Mouse (Mus musculus): ENCODE measurements around the gene Myo5c.

Myo5c gene

DNA sequence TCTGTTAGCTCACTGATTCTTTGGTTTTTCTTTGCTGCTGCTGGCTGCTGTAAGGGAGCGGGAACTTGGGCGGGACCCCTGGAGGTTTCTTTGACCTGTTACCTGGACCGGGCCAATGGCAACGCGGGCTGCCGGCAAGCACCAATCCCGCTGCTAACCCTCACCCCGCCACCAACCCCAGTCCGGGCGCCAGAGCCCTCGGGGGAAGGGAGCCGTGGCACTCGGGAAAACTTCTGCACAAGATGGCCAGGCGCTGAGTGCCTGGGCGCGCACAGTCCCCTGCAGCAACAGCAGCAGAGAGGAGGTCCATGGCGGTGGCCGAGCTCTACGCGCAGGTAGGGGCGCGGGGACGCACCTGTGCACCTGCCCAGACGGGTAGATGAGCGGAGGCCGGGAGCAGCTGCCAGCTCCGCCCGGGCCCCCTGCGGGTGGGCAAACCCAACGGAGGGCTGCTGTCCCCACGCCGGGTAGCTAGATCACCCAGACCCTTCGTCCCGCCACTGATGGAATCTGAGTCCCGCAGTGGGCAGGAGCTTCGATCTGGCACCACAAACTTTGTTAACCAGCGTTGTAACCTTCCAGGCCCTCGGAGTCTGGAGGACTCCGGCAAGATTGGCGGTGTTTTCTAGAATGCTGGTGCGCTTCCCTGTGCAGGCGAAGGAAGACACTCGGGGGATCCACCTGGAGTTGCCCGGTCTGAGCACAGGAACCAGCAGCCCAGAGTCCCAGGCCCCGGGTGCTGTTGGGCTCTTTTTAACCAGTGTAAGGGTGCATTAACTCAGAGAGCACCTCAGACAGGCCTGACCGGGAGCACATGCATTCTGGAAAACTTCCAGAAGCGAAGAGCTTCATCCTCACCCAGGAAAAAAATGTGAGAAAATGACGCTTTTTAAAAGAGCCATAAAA lies at the start of gene Myo5c:
Gene Myo5c, plus strand, starts transcription at position 180 of the 906 bp plus-strand sequence.
- no peak for DNase-seq (ENCODE audit: low spot score in 2 of 2)

- DNase-seq (ENCODE audit: low spot score in 2 of 2): no peak
Measured at GRCm38 (mm10) chr9:75187646-75188260, 44.1 kb upstream of the Myo5c start.

GRCm38 (mm10) chr9:75193858-75194257 lies 38.0 kb upstream of the Myo5c start:
- no peak for DNase-seq (ENCODE audit: low spot score in 2 of 2)

DNA sequence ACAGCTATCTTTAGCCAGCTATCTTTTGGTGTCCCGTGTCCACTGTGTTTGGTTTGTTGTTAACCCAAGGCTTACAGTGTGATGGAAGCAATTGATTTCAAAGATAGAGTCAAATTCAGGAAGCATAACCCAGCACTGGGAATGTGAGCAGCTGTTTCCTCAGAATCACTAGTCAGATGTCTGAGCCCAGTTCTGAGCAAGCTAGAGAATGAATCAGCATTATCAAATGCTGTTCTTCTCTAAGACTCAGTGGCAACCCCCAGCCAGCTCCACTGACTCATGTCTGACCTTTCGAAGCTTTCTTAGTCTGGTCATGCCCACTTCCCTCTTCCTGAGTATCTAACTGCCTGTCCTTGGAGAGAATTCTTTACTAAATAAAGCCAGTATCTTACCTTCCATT lies 35.5 kb upstream of the Myo5c start:
- no peak for DNase-seq (ENCODE audit: low spot score in 2 of 2)

DNA sequence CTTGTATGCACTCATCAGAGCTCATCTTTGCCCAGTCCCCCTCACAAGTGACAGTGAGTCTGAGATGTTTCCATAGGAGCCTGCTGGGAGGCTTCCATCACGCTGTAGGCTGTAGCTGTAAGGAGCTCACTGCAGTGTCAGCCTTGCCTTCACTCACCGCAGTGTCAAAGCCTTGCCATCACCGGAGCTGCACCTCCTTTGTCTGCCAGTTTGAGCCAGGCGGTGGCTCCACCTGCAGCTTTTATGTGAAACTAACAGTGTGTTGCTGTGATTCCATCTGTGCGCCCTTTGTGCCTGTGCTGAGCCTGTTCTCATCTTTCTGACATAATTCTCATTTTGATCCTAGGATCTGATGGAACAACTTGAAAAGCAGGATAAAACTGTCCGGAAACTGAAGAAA lies 34.5 kb upstream of the Myo5c start:
- DNase-seq (ENCODE audit: low spot score in 2 of 2): no peak

GRCm38 (mm10) chr9:75201506-75201905 lies 30.3 kb upstream of the Myo5c start:
- no peak for DNase-seq (ENCODE audit: low spot score in 2 of 2)

DNA sequence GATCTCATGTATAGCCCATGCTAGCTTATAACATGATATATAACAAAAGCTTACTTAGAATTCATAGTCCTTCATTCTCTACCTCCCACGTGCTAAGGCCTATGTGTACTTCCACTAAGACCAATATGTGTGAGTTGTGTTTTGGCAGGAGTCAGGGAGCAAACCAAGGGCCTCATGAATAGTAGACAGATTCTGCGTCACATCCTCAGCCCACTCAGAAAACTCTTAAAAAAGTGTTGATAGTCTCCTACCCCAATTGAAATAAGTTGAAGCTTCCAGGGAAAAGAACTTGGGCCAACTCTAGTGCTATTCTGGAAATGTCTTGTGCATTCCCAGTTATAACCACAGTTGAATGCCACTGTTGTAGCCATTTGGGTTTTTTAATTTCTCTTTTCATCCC lies 29.8 kb upstream of the Myo5c start:
- DNase-seq (ENCODE audit: low spot score in 2 of 2): no peak

GRCm38 (mm10) chr9:75209246-75209645 lies 22.6 kb upstream of the Myo5c start:
- no peak for DNase-seq (ENCODE audit: low spot score in 2 of 2)

- DNase-seq (ENCODE audit: low spot score in 2 of 2): no peak
Measured at GRCm38 (mm10) chr9:75210269-75210668, 21.6 kb upstream of the Myo5c start.

- DNase-seq (ENCODE audit: low spot score in 2 of 2): no peak
Measured at GRCm38 (mm10) chr9:75214743-75215413, 16.9 kb upstream of the Myo5c start.

DNA sequence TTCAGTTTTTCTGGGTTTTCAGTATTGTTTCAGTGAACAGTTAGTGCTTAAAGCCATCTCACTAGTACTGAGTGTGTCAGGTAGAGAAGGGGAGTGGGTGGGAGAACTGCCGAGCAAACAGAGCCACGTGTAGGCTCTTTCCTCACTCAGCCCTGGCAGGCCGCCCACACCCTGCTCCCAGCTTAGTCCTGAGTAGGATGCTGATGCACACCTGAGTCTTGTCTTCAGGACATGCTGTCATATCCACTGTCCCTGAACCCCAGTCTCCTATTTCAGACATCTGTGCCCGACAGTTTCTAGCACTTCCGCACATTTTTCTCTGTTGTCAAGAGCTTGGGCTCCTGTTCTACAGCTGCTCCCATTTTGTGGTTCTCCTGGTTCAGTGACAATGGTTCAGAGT lies 11.9 kb upstream of the Myo5c start:
- no peak for DNase-seq (ENCODE audit: low spot score in 2 of 2)

DNA sequence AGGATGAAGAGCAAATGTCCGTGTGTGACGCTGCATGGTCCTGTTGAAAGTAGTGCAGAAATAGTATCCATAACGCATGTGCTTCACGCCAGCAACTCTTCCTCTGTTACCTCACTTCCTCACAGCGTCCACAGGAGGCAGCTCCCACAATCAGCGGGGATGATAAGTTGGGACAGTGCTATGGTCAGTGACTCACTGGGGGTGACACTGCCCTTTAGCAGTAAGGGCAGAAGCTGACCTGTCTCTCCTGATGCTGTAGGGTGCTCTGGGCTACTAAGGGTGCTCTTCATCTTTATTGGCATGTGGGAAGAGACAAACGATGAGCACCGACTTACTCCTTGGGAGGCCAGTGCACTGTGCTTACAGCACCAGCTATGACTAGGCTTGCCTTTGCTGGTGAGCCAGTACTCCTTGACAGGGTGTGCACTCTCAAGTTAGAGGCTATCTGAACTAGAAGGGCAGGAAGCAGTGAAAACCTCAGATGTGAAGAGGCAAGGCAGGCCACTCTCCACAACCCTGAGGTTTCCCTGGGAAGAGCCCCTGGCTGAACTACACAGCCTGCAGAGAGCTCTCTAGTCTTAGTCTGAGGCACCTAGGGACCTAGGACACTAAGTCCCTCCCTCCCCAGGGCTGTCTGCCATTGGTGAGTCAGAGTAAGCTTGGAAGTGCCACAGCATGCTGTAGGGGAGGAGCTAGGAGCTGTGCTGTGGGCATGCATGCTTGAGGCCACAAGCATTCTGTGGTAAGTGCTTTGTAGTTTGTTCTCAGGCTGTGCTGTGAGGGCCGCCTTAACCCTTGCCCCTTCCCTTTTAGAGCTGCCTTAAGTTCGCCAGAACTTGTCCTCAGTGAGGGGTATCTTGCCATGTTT lies 10.2 kb upstream of the Myo5c start:
- DNase-seq (ENCODE audit: low spot score in 2 of 2): no peak

- DNase-seq (ENCODE audit: low spot score in 2 of 2): no peak
Measured at GRCm38 (mm10) chr9:75232860-75233259, 1.0 kb downstream of the Myo5c start.

DNA sequence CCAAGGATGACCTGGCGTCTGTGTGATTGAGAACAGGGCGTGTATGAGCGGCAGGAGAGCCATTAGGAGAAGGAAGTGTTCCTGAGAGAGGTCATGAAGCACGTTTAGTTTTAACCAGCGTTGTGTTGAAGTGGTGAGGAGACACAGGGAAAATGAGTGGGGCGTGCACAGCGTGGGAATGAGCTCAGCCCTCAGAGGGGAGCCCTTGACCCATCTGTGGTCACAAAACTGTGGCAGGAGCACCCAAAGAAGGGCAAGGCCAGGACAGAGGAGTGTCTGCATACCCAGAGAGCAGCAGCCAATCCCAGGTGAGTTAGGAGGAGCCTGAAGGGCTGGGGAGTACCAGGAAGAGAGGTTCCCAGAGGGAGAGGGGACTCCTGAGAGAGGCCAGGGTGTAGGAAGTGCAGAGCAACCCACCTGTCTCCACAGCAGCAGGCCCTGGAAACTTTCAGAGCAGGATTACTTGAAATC lies 2.5 kb downstream of the Myo5c start:
- no peak for DNase-seq (ENCODE audit: low spot score in 2 of 2)

- no peak for DNase-seq (ENCODE audit: low spot score in 2 of 2)
Measured at GRCm38 (mm10) chr9:75234983-75235627, 3.3 kb downstream of the Myo5c start.

DNA sequence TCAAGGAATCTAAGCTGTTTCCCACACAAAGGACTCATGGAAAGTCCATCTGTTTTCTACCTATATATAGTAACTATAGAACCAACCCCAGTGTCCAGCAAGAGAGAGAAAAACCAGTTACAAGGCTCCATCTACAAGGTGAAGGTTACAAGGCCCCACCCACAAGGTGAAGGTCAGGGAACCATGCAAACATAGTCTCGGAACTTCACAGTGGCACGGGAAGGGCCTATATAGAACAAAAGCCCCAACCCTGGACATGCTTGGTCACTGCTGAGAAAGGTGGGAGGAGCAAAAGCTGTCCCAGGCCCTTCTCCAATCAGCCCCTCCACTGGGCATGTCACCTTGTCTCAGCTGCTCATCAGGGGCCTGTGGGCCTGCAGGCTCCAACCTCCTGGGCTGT lies 3.9 kb downstream of the Myo5c start:
- no peak for DNase-seq (ENCODE audit: low spot score in 2 of 2)

- no peak for DNase-seq (ENCODE audit: low spot score in 2 of 2)
Measured at GRCm38 (mm10) chr9:75236416-75237308, 4.8 kb downstream of the Myo5c start.

- DNase-seq (ENCODE audit: low spot score in 2 of 2): no peak
Measured at GRCm38 (mm10) chr9:75238179-75238578, 6.4 kb downstream of the Myo5c start.

GRCm38 (mm10) chr9:75243052-75243451 lies 11.2 kb downstream of the Myo5c start:
- DNase-seq (ENCODE audit: low spot score in 2 of 2): no peak

Data from spleen, postnatal 4 days (tissue).